Comparison of ENCODE assay signal across 7 mouse cellular contexts in the genomic region with DNA sequence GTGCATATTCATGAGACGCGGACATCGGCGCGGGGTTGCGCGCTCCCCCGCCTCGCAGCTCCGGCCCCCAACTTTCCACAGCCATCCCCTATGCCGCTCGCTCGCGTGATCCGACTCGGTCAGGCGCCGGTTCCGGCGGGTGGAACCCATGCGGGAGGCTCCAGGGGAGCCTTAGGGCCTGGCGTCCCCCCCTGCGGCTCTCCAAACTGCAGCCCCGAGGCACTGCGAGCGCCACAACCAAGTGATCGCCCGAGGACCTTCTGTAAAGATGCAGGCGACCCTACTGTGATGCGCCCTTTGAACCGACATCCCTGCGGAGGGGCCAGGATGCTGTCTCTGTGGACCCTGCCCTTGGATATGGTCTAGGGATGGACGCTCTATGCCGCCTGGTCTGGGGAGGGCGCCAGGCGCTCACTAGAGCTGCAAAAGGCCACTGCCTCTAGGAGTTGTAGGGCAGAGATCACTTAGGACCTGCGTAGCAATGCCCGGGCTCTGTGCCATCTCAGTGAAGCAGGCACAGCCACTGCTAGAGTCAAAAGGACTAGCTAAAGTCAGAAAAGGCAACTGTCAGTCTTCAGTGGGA. TPM values are rescaled to one million over a fixed set of nuclear protein-coding genes. Genes with fewer than 3 reads are reported as not detected.
DNase-seq lines count a peak whose midpoint lies in the region; ATAC-seq and TF ChIP-seq lines count a peak whose summit lies in the region.

No protein-coding gene starts in this region.

- peak; percentile 78 for ATAC-seq in hindbrain, embryonic 12.5 days (ENCODE audit: low FRiP score)
- peak; percentile 28 for ATAC-seq in limb, embryonic 14.5 days (ENCODE audit: low FRiP score, low read depth)
- no peak for ATAC-seq in activated CD4-positive, CD25-positive, alpha-beta regulatory T cell, adult 4 months

- no peaks in the 10 kb centered on the region for H3K9me3 ChIP-seq in E14TG2a.4 (ENCODE audit: low read length)
- no peaks in the 10 kb centered on the region for H3K9me3 ChIP-seq in embryonic facial prominence, embryonic 10.5 days
- no peaks in the 10 kb centered on the region for H3K9me3 ChIP-seq in hindbrain, embryonic 12.5 days (replicated peaks)
- no peaks in the 10 kb centered on the region for H3K9me3 ChIP-seq in limb, embryonic 14.5 days (ENCODE audit: control insufficient read depth, low read length)

- peaks cover 15% of the 10 kb centered on the region for H3K4me1 ChIP-seq in E14TG2a.4 (replicated peaks; ENCODE audit: low read depth, low read length)
- peaks cover 18% of the 10 kb centered on the region for H3K4me1 ChIP-seq in embryonic facial prominence, embryonic 10.5 days
- H3K4me1 ChIP-seq in hindbrain, embryonic 12.5 days = peaks cover 8% of the 10 kb centered on the region
- H3K4me1 ChIP-seq in limb, embryonic 14.5 days (ENCODE audit: control insufficient read depth, insufficient read depth, low read length) = peaks cover 11% of the 10 kb centered on the region
- H3K4me1 ChIP-seq in olfactory bulb, adult 2 months (ENCODE audit: control insufficient read depth, insufficient read depth, low read length) = no peaks in the 10 kb centered on the region

- peak overlapping the region; percentile 85 for H3K4me3 ChIP-seq in E14TG2a.4 (replicated peaks; ENCODE audit: low read length)
- H3K4me3 ChIP-seq in embryonic facial prominence, embryonic 10.5 days = peak overlapping the region; percentile 75
- peak overlapping the region; percentile 70 for H3K4me3 ChIP-seq in hindbrain, embryonic 12.5 days
- peak overlapping the region; percentile 68 for H3K4me3 ChIP-seq in limb, embryonic 14.5 days (replicated peaks; ENCODE audit: low read length)
- H3K4me3 ChIP-seq in olfactory bulb, adult 2 months (ENCODE audit: insufficient read depth, low read depth, low read length) = peak overlapping the region; percentile 64

- H3K4me2 ChIP-seq in hindbrain, embryonic 12.5 days (replicated peaks) = peak overlapping the region; percentile 76
- peak overlapping the region; percentile 91 for H3K4me2 ChIP-seq in limb, embryonic 14.5 days (replicated peaks; ENCODE audit: low read depth, low read length, severe bottlenecking)

- 1% methylated on average over 38 of the region's 38 CpGs for WGBS in embryonic facial prominence, embryonic 10.5 days
- WGBS in hindbrain, embryonic 12.5 days = under 1% methylated on average over 35 of the region's 38 CpGs
- WGBS in limb, embryonic 14.5 days = 1% methylated on average over 30 of the region's 38 CpGs
- under 1% methylated on average over 38 of the region's 38 CpGs for WGBS in olfactory bulb, adult 2 months

- no peak for TF ChIP-seq CTCF in E14TG2a.4 (conservative IDR thresholded peaks at IDR 0.05; ENCODE audit: low read length)
- peak; percentile 36; the same call in 1 of the 2 replicates for TF ChIP-seq CTCF in olfactory bulb, adult 2 months (IDR thresholded peaks at IDR 0.05; ENCODE audit: insufficient read depth, low read depth, low read length)

- H3K27ac ChIP-seq in embryonic facial prominence, embryonic 10.5 days (replicated peaks) = peak overlapping the region; percentile 67
- peak overlapping the region; percentile 81 for H3K27ac ChIP-seq in hindbrain, embryonic 12.5 days
- H3K27ac ChIP-seq in limb, embryonic 14.5 days (replicated peaks; ENCODE audit: low read depth, low read length) = no peak overlapping the region
- H3K27ac ChIP-seq in olfactory bulb, adult 2 months (ENCODE audit: insufficient read depth, low read depth, low read length) = peak overlapping the region; percentile 41

- H3K9ac ChIP-seq in hindbrain, embryonic 12.5 days = peak overlapping the region; percentile 71
- peak overlapping the region; percentile 61 for H3K9ac ChIP-seq in limb, embryonic 14.5 days (ENCODE audit: low read depth, low read length, severe bottlenecking)

- H3K36me3 ChIP-seq in E14TG2a.4 (ENCODE audit: insufficient read depth, low read length) = no peaks in the 10 kb centered on the region
- H3K36me3 ChIP-seq in embryonic facial prominence, embryonic 10.5 days (replicated peaks) = no peaks in the 10 kb centered on the region
- no peaks in the 10 kb centered on the region for H3K36me3 ChIP-seq in hindbrain, embryonic 12.5 days
- no peaks in the 10 kb centered on the region for H3K36me3 ChIP-seq in limb, embryonic 14.5 days (ENCODE audit: control insufficient read depth, insufficient read depth, low read length)

- peak; percentile 35 for DNase-seq in R1 (ENCODE audit: low read depth, low spot score)
- no peak for DNase-seq in embryonic facial prominence, embryonic 10.5 days (ENCODE audit: low spot score)
- peak; percentile 29 for DNase-seq in limb, embryonic 14.5 days (ENCODE audit: low spot score)

- no peak for TF ChIP-seq POLR2A in limb, embryonic 14.5 days (IDR thresholded peaks at IDR 0.05; ENCODE audit: borderline replicate concordance, extremely low read depth, insufficient read depth, insufficient read length)
- TF ChIP-seq POLR2A in olfactory bulb, adult 2 months (IDR thresholded peaks at IDR 0.05; ENCODE audit: insufficient read depth, low read depth, low read length) = no peak; the same call in 1 of the 2 replicates

- H3K27me3 ChIP-seq in E14TG2a.4 (ENCODE audit: insufficient read depth, low read length) = peaks cover 62% of the 10 kb centered on the region
- peaks cover 51% of the 10 kb centered on the region for H3K27me3 ChIP-seq in embryonic facial prominence, embryonic 10.5 days (replicated peaks; ENCODE audit: low read depth, poor library complexity, severe bottlenecking)
- H3K27me3 ChIP-seq in hindbrain, embryonic 12.5 days = peaks cover 36% of the 10 kb centered on the region
- peaks cover 32% of the 10 kb centered on the region; the same call in 1 of the 2 replicates for H3K27me3 ChIP-seq in limb, embryonic 14.5 days (ENCODE audit: control insufficient read depth, insufficient read depth, low read length)

RNA-seq across cellular contexts. Expression of gene Clstn2, which starts 0.4 kb away (rescaled TPM):
- 0.63 and 0.76 TPM in 2 replicates for polyA plus RNA-seq in embryonic facial prominence, embryonic 10.5 days (2016; fragmentation: Nextera tagmentation; extraction: Ambion mirVana)
- 4.3 and 6.1 TPM in 2 replicates for polyA plus RNA-seq in hindbrain, embryonic 12.5 days (2016; fragmentation: Nextera tagmentation; extraction: Ambion mirVana)
- 8.4 and 10.0 TPM in 2 replicates for polyA plus RNA-seq in limb, embryonic 14.5 days (2012; rRNA removed)
- 4.1 TPM in 2 replicates for polyA plus RNA-seq in limb, embryonic 14.5 days (2014; fragmentation: Nextera tagmentation; extraction: Ambion mirVana)
- polyA plus RNA-seq in olfactory bulb, adult 2 months (2012; ENCODE audit: insufficient read depth, insufficient read length, low replicate concordance, missing spikeins) = not detected in 2 replicates
- polyA plus RNA-seq in activated CD4-positive, CD25-positive, alpha-beta regulatory T cell, adult 4 months (2017; shearing (Covaris generic)) = not detected
